Mouse (Mus musculus): ENCODE data around the gene Gzf1. TPM values are rescaled to one million over a fixed set of nuclear protein-coding genes. Genes with fewer than 3 reads are reported as not detected.

Gzf1 gene
- total RNA-seq, 2 experiments from 2014 or later: 23.0 to 26.3 TPM

DNA sequence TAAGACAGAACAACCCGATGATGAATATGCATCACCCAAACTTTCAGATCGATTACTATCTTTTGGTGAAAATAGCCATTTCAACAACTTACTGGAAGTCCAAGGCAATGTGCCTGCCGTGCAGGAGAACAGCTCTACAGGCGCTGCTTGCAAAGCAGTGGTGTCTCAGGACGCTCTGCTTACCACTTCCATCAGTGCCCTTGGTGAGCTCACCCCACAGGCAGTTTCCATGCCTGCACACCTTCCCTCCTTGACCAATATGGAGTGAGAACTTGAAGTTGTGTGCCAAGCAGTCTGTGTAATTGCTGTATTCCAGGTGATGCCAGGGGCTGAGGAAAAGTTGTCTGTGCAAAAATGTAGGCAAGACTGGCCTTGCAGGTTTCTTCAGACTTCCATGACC lies 10.0 kb downstream of the Gzf1 start:
- intact Hi-C loops (cut with DNase I): no loop called here
- DNase-seq: no peak

DNA sequence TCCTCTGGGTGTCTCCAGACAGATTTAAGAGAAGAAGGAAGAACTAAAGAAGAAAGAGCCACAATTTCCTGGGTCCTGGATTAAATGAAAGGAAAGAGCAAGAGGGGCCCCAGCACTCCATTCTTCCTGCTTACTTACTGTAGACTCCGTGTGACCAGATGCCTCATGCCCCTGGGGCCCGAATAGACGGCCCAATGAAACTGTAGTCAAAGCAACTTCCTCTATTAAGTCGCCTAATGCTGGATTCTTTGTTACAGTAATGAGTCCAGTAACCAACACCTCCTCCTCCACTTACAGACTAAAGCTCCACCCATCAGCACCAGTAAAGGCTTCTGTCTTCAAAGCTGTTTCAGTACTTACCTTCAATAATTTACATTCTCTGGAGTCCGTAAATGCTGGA lies 17.7 kb downstream of the Gzf1 start:
- intact Hi-C loops (cut with DNase I): no loop called here
- no peak for DNase-seq

DNA sequence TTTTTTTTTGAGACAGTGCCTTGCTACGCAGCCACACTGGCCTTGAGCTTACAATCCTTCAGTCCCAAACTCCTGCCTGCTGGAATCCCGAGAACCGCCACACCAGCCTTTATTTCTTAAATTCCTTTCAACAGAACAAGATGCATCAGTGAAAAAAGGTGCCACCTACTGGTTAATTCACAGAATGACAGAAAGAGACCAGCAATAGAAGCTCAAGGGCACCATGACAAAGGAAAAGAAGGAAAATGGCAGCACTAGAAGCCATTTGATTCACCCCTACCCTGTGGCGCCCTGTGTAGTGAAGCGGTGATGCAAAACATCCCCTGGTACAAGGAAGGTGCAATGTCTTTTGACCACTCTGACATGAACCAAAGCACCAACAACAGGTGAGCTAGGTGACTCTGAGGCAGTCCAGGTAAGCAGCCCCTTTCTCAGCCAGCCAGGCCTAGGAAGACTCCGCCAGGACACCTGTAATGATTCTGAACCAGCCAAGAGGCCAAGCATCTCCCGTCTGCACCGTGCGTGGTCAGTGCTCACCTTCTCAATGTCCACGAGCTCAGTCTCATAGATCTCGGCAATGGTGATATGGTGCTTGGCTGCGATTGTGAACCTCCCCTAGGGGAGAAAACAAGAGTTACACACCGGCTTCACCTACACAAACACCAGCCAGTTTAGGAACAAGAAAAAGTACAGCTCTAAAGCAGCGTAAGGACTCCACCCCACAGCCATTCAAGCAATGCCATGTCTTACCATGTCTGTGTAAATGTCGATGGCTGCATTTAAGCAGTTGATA lies 25.8 kb downstream of the Gzf1 start:
- intact Hi-C loops (cut with DNase I): no loop called here
- no peak for DNase-seq

DNA sequence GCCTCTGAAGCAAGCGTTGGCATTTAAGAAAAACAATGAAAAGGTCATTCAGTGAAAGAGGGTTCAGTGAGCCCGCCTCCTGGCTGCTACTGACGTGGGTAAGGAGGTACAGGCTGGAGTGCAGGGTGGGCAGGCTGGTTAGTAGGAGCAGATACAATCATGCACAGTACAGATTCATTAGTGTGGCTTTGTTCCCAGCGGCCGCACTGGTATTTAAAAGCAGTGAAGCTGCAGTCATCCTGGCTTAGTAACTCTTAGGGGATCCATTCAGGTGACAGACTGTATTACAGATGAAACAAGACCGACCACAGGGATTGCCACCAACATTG lies 26.3 kb downstream of the Gzf1 start:
- intact Hi-C loops (cut with DNase I): no loop called here
- no peak for DNase-seq

DNA sequence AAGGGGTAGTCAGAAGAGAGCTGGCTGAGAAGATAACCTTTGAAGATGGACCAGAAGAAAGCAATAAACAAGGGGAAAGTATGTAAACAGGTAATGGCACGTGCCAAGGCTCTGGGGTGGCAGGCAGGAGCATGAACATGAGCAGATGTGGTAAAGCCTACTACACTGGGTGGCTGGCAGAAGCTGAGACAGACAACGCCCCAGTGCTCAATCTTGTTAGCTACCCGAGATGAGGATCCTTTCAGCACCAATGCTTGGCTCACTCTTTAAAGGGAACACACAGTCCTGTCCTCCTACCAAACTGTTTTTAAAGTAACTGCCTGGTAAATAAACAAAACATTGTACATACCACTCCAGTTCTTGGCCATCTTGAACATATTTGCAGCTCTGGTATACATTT lies 31.5 kb downstream of the Gzf1 start:
- no peak for DNase-seq
- intact Hi-C loops (cut with DNase I): no loop called here

DNA sequence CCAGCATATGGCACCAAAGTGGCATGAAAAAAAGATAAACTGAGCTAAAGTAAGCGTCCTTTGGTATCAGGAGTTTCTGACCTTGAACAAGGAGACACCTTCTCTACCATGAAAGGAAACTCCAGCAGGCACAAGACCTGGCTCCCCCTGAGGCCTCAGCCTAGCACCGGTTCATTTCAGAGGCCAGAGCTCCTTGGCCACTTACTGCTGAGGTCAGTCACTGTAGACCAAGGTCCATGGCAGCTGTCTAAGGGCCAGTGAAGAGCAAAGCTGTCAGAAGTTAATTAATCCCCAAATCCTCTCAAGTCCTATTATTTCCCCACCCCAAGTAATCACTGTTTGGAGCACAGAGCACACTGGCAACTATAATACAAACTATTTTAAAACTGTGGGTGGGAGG lies 36.2 kb downstream of the Gzf1 start:
- no peak for DNase-seq
- intact Hi-C loops (cut with DNase I): no loop called here

DNA sequence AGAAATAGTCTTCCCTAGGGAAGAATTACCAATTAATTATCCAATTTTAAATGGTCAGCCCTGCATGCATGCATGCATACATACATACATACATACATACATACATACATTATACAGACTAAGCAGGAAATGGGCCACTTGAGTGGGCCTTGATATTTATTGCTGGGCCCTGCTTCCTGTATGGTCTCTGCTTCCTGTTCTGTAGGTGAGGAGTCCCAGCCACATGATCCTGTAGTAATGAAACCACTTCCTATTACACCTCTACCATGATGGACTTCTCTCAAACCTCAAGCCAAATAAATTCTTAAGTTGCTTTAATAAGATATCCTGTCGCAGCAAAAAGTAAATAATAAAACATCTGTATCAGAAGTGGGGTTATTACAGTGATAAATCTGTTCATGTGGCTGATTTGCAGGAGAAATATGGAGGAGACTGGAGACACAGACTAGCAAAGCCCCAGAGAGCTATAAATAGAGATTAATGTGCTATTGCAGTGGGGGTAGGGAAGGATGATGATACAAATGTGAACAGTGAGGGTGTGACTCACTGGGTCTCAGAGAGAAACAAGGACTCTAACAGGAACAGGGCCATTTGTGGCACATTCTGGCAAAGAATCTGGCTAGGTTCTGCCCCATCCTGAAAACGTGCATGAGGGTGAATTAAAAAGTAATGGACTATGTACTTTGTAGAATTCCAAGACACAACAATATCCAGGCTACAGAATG lies 38.6 kb downstream of the Gzf1 start:
- no peak for DNase-seq
- intact Hi-C loops (cut with DNase I): no loop called here

DNA sequence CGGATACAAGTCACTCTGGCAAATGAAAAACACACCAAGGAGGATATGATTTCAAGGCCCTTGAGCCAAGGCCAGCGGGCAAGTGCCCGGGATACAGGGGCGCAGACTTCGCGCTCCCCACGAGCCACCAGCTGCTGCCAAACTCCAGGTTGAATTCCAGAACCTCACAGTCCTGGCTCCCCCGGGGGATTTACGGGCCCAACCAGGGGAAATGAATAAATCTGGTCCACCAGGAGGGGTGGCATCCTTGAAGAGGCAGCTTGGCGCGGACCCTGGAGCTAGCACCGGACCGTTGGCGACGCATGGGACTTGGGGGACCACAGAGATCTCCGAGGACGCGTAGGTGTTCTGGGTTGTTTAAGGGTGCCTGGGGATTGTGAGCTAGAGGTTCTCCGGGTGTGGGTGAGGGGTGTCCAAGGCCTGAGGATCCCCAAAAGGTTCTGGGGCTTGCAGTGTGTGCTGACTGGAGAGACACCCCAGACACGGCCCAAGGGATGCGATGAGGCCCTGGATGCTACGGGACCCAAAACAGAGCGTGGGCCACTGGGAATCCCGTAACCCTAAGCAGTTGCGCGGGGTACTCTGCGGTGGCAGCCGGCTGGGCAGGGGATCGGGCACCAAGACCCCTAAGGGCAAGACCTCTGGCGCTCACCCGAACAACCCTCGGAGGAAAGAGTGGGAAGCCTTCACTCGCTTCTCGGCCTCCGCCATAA lies 50.9 kb downstream of the Gzf1 start:
- intact Hi-C loops (cut with DNase I): no loop called here
- DNase-seq: peak in 1 of 2 experiments; percentile 27

DNA sequence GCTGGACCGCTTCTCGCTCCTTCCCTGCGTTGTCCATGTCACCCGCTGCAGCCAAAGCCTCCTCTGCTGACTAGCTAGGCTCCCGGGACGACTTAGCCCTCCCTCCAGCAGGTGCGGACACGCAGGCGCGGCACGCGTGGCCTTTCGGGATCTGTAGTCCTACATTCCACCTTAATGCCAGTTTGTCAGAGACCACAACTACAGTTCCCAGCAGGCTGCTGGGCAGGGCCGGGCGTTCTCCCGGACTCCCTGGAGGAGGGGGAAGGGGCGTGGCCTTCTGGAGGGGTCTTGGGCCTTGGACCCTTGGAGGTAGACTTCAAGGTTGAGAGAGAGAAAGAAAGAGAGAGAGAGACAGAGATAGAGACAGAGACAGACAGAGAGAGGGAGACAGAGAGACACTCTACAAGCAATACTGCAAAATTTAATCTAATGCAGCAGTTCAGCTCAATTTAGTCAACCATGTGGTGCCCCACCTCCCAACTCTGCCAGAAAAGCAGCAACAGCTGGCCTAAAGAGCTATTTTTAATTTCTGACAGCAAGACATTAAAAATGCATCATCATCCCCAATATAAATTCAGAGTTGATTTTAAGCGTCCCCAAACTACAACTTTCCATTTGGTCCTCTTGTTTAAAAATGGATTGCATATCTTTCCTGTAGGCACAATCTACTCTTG lies 51.6 kb downstream of the Gzf1 start, which contains the start of gene Napb:
Napb (minus strand) TSS at position 141 of the 674 bp plus-strand sequence.
- peak; percentile 88 to 89 for DNase-seq
- intact Hi-C loops (cut with DNase I): no loop called here

Other genes starting within 250 kb of the Gzf1 start
- gene Cd93, start 237.5 kb upstream of the Gzf1 start, total RNA-seq (2021): 10 to 100 TPM; 65.4 to 68.0 TPM
- gene Nxt1, start 8.4 kb upstream of the Gzf1 start, total RNA-seq (2021): 10 to 100 TPM in 1 of 2 experiments, 1 to 10 TPM in 1; 7.1 to 10.2 TPM
- 1 to 10 TPM; 1.1 to 1.2 TPM for gene Napb, start 51.4 kb downstream of the Gzf1 start, total RNA-seq (2021)
- not detected for gene Cstl1, start 69.3 kb downstream of the Gzf1 start, total RNA-seq (2021)
- not detected for gene Cst11, start 90.5 kb downstream of the Gzf1 start, total RNA-seq (2021)
- not detected for gene 8030411F24Rik, start 101.0 kb downstream of the Gzf1 start, total RNA-seq (2021)
- gene Cst12, start 108.3 kb downstream of the Gzf1 start, total RNA-seq (2021): not detected
- not detected for gene Cst8, start 117.8 kb downstream of the Gzf1 start, total RNA-seq (2021)
- gene Cst13, start 139.1 kb downstream of the Gzf1 start, total RNA-seq (2021): not detected
- gene Cst9, start 154.1 kb downstream of the Gzf1 start, total RNA-seq (2021): 1 to 10 TPM in 1 of 2 experiments, under 1 TPM in 1; 0.68 to 1.2 TPM
- gene 9230104L09Rik, start 184.0 kb downstream of the Gzf1 start, total RNA-seq (2021): under 1 TPM in 1 of 2 experiments, not detected in 1; 0.70 TPM
- 1,000 to 10,000 TPM; 1,014 to 1,057 TPM for gene Cst3, start 194.7 kb downstream of the Gzf1 start, total RNA-seq (2021)